Mouse (Mus musculus): ENCODE results near the gene Ccdc47. TPM values are rescaled to one million over a fixed set of nuclear protein-coding genes. Genes with fewer than 3 reads are reported as not detected.

Gene Ccdc47
- polyA plus RNA-seq, 1 experiment from 2014 or later, result 101 TPM

DNA sequence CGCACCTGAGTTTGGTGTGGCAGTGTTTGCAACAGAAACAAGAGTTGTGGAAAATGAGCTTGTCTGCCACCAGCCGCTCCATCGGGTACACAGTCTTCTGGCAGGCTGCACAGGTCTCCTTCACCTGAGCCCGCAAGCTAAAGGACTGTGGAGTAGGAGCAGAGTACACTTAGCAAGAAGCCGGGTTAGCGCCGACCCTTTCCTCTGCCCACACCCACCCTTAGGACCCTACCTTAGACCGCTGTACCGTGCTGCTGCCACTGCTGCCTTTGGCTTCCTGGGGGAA lies 57.3 kb downstream of the Ccdc47 start:
- Histone ChIP-seq H3K4me1 (replicated peaks) (peaks cover 46% of the 10 kb centered on the region), H3K9me3 (no peaks in the 10 kb centered on the region), H3K36me3 (peaks cover 20% of the 10 kb centered on the region), H3K4me3 (peak overlapping the region; percentile 81), H3K4me2 (peak overlapping the region; percentile 92), H3K9ac (peak overlapping the region; percentile 92), H3K27me3 (no peaks in the 10 kb centered on the region), H3K27ac (replicated peaks) (peak overlapping the region; percentile 98)
- peak; percentile 16; the same call in 1 of the 2 replicates for ATAC-seq (ENCODE audit: low FRiP score, low read depth)
- WGBS, result 35% methylated on average over 9 of the region's 9 CpGs

GRCm38 (mm10) chr11:106158081-106158929 lies 57.8 kb downstream of the Ccdc47 start:
- ATAC-seq (ENCODE audit: low FRiP score, low read depth), result no peak
- Histone ChIP-seq H3K9ac (peak overlapping the region; percentile 92), H3K9me3 (no peaks in the 10 kb centered on the region), H3K27ac (replicated peaks) (peak overlapping the region; percentile 98), H3K4me1 (replicated peaks) (peaks cover 46% of the 10 kb centered on the region), H3K4me3 (peak overlapping the region; percentile 81), H3K36me3 (peaks cover 21% of the 10 kb centered on the region), H3K27me3 (no peaks in the 10 kb centered on the region), H3K4me2 (peak overlapping the region; percentile 92)
- 64% methylated on average over 14 of the region's 14 CpGs for WGBS

GRCm38 (mm10) chr11:106157154-106157553 lies 59.0 kb downstream of the Ccdc47 start:
- ATAC-seq (ENCODE audit: low FRiP score, low read depth), result no peak
- Histone ChIP-seq H3K9me3 (no peaks in the 10 kb centered on the region), H3K27me3 (no peaks in the 10 kb centered on the region), H3K9ac (no peak overlapping the region), H3K36me3 (peaks cover 25% of the 10 kb centered on the region), H3K4me2 (no peak overlapping the region), H3K4me3 (no peak overlapping the region), H3K4me1 (replicated peaks) (peaks cover 46% of the 10 kb centered on the region), H3K27ac (replicated peaks) (no peak overlapping the region)
- 90% methylated on average over 7 of the region's 7 CpGs for WGBS

DNA sequence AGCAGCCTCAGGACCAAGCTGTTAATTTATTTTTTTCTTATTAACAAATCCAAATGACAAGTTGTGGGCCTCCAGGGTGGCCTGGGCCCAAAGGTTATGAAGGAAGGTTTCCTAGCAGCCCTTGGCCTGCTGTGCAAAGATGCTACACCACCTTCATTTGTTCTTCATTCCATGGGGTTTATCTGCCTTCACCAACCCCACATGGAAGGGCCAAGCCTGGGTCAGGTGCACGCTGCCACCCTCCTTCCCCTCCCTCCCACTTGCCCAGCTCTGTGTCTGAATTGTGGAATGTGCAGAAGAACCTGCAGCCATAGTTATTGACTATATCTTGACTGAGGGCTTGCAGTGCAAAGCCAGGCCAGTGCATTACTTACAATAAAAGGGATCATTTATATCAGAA lies 59.9 kb downstream of the Ccdc47 start:
- Histone ChIP-seq H3K4me3 (no peak overlapping the region), H3K36me3 (peaks cover 34% of the 10 kb centered on the region), H3K9me3 (no peaks in the 10 kb centered on the region), H3K27me3 (no peaks in the 10 kb centered on the region), H3K4me1 (replicated peaks) (peaks cover 39% of the 10 kb centered on the region), H3K4me2 (no peak overlapping the region), H3K27ac (replicated peaks) (no peak overlapping the region), H3K9ac (no peak overlapping the region)
- 91% methylated on average over 1 of the region's 1 CpGs for WGBS
- ATAC-seq (ENCODE audit: low FRiP score, low read depth), result no peak

- no peak overlapping the region for H3K9ac ChIP-seq
- H3K4me2 ChIP-seq, result no peak overlapping the region
- ATAC-seq (ENCODE audit: low FRiP score, low read depth), result no peak
- H3K4me3 ChIP-seq, result no peak overlapping the region
- 68% methylated on average over 3 of the region's 3 CpGs for WGBS
- peaks cover 39% of the 10 kb centered on the region for H3K36me3 ChIP-seq
- H3K4me1 ChIP-seq (replicated peaks), result peaks cover 34% of the 10 kb centered on the region
- H3K9me3 ChIP-seq, result no peaks in the 10 kb centered on the region
- no peak overlapping the region for H3K27ac ChIP-seq (replicated peaks)
- H3K27me3 ChIP-seq, result no peaks in the 10 kb centered on the region
These were observed 60.4 kb downstream of the Ccdc47 start for GRCm38 (mm10) chr11:106155761-106156160.

DNA sequence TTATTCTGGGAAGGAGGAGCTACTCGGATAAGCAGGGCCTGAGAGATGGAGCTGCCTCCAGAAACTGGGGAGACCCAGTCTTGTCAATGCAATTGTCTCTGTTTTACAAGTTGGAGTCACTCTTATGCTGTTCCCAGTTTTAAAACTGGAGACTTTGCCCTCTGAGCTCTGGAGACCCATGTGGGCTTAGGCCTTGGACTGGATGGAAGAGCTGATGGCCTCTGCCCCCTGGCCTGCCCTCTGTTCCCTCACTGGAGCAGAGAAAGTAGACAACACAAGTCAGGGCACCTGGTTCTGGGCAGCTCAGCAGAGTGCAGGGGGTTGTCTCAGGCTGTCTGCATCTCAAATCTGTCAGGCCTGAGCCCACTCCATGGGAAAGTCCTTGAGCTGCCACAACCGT lies 61.4 kb downstream of the Ccdc47 start:
- ATAC-seq (ENCODE audit: low FRiP score, low read depth), result no peak
- H3K4me3 ChIP-seq, result no peak overlapping the region
- no peak overlapping the region for H3K9ac ChIP-seq
- 69% methylated on average over 2 of the region's 2 CpGs for WGBS
- no peak overlapping the region for H3K4me2 ChIP-seq
- no peaks in the 10 kb centered on the region for H3K9me3 ChIP-seq
- no peaks in the 10 kb centered on the region for H3K27me3 ChIP-seq
- H3K4me1 ChIP-seq (replicated peaks), result peaks cover 29% of the 10 kb centered on the region
- H3K36me3 ChIP-seq, result peaks cover 49% of the 10 kb centered on the region
- no peak overlapping the region for H3K27ac ChIP-seq (replicated peaks)

DNA sequence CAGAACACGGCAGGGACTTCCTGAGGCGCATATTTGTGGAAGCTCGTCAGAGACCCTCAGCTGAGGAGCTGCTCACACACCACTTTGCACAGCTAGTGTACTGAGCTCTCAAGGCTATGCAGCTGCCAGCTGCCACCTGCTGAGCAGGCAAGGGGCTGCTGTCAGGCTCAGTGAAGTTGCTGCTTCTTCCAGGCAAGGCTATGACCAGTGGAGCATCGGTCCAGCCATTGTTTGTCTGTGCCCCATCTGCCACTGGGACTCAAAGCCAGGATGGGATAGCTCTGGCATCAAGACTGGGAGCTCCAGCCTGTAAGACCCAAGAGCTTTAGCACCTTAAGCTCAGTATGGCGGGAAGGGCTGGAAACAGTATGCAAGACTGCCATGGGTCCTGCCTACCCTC lies 62.1 kb downstream of the Ccdc47 start:
- Histone ChIP-seq H3K4me3 (no peak overlapping the region), H3K9me3 (no peaks in the 10 kb centered on the region), H3K4me1 (replicated peaks) (peaks cover 26% of the 10 kb centered on the region), H3K36me3 (peaks cover 52% of the 10 kb centered on the region), H3K9ac (no peak overlapping the region), H3K4me2 (no peak overlapping the region), H3K27ac (replicated peaks) (no peak overlapping the region), H3K27me3 (no peaks in the 10 kb centered on the region)
- ATAC-seq (ENCODE audit: low FRiP score, low read depth), result no peak
- WGBS, result 64% methylated on average over 5 of the region's 5 CpGs

DNA sequence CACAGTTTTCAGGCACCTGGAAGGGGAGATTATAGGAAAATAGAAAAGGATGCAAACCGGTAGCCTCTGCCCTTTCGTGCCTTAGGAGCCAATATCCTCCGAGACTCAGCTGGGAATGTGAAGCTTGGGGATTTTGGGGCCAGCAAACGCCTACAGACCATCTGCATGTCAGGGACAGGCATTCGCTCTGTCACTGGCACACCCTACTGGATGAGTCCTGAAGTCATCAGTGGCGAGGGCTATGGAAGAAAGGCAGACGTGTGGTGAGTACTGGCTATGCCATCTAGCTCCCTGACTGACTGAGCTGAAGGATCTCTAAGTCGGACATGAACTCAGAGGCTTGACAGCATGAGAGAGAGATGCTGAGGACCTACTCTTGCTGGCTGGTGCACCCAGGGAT lies 64.0 kb downstream of the Ccdc47 start:
- Histone ChIP-seq H3K9me3 (no peaks in the 10 kb centered on the region), H3K27ac (replicated peaks) (no peak overlapping the region), H3K4me2 (no peak overlapping the region), H3K4me3 (no peak overlapping the region), H3K9ac (no peak overlapping the region), H3K4me1 (replicated peaks) (peaks cover 13% of the 10 kb centered on the region; the same call in 1 of the 2 replicates), H3K27me3 (no peaks in the 10 kb centered on the region), H3K36me3 (peaks cover 68% of the 10 kb centered on the region)
- ATAC-seq (ENCODE audit: low FRiP score, low read depth), result no peak
- WGBS, result 75% methylated on average over 8 of the region's 8 CpGs

- no peak for ATAC-seq (ENCODE audit: low FRiP score, low read depth)
- Histone ChIP-seq H3K4me1 (replicated peaks) (peaks cover 6% of the 10 kb centered on the region; the same call in 1 of the 2 replicates), H3K4me2 (no peak overlapping the region), H3K9me3 (no peaks in the 10 kb centered on the region), H3K4me3 (no peak overlapping the region), H3K9ac (no peak overlapping the region), H3K36me3 (peaks cover 64% of the 10 kb centered on the region), H3K27me3 (no peaks in the 10 kb centered on the region), H3K27ac (replicated peaks) (no peak overlapping the region)
- WGBS, result 95% methylated on average over 3 of the region's 3 CpGs
These were observed 64.9 kb downstream of the Ccdc47 start for GRCm38 (mm10) chr11:106151219-106151618.

Other genes starting within 250 kb of the Ccdc47 start
- gene Ace, start 248.4 kb downstream of the Ccdc47 start, polyA plus RNA-seq (2015; fragmentation: Nextera tagmentation; extraction: Ambion mirVana), result 6.1 and 8.0 TPM in 2 replicates
- not detected in 2 replicates for gene Ace3, start 221.7 kb downstream of the Ccdc47 start, polyA plus RNA-seq (2015; fragmentation: Nextera tagmentation; extraction: Ambion mirVana)
- 2.2 and 2.5 TPM in 2 replicates for gene Kcnh6, start 208.2 kb downstream of the Ccdc47 start, polyA plus RNA-seq (2015; fragmentation: Nextera tagmentation; extraction: Ambion mirVana)
- gene Dcaf7, start 179.5 kb downstream of the Ccdc47 start, polyA plus RNA-seq (2015; fragmentation: Nextera tagmentation; extraction: Ambion mirVana), result 154 and 158 TPM in 2 replicates
- 7.1 and 7.6 TPM in 2 replicates for gene Taco1, start 150.3 kb downstream of the Ccdc47 start, polyA plus RNA-seq (2015; fragmentation: Nextera tagmentation; extraction: Ambion mirVana)
- 13.2 and 14.1 TPM in 2 replicates for gene Map3k3, start 131.7 kb downstream of the Ccdc47 start, polyA plus RNA-seq (2015; fragmentation: Nextera tagmentation; extraction: Ambion mirVana)
- gene Gm10840, start 55.5 kb downstream of the Ccdc47 start, polyA plus RNA-seq (2015; fragmentation: Nextera tagmentation; extraction: Ambion mirVana), result 0.65 TPM in 1 of 2 replicates, not detected in the other
- gene Limd2, start 55.5 kb downstream of the Ccdc47 start, polyA plus RNA-seq (2015; fragmentation: Nextera tagmentation; extraction: Ambion mirVana), result 162 and 167 TPM in 2 replicates
- gene Strada, start 14.2 kb downstream of the Ccdc47 start, polyA plus RNA-seq (2015; fragmentation: Nextera tagmentation; extraction: Ambion mirVana), result 27.9 and 28.7 TPM in 2 replicates
- 77.9 and 81.9 TPM in 2 replicates for gene Ddx42, start 582 bp upstream of the Ccdc47 start, polyA plus RNA-seq (2015; fragmentation: Nextera tagmentation; extraction: Ambion mirVana)
- 35.4 and 36.0 TPM in 2 replicates for gene Ftsj3, start 39.7 kb upstream of the Ccdc47 start, polyA plus RNA-seq (2015; fragmentation: Nextera tagmentation; extraction: Ambion mirVana)
- 299 and 305 TPM in 2 replicates for gene Psmc5, start 39.8 kb upstream of the Ccdc47 start, polyA plus RNA-seq (2015; fragmentation: Nextera tagmentation; extraction: Ambion mirVana)
- gene Smarcd2, start 56.6 kb upstream of the Ccdc47 start, polyA plus RNA-seq (2015; fragmentation: Nextera tagmentation; extraction: Ambion mirVana), result 11.6 and 13.3 TPM in 2 replicates
- gene Tcam1, start 60.3 kb upstream of the Ccdc47 start, polyA plus RNA-seq (2015; fragmentation: Nextera tagmentation; extraction: Ambion mirVana), result 0.14 and 0.18 TPM in 2 replicates
- gene Gh, start 85.5 kb upstream of the Ccdc47 start, polyA plus RNA-seq (2015; fragmentation: Nextera tagmentation; extraction: Ambion mirVana), result not detected in 2 replicates
- gene Cd79b, start 98.4 kb upstream of the Ccdc47 start, polyA plus RNA-seq (2015; fragmentation: Nextera tagmentation; extraction: Ambion mirVana), result 1.2 and 1.4 TPM in 2 replicates
- not detected in 2 replicates for gene Scn4a, start 136.9 kb upstream of the Ccdc47 start, polyA plus RNA-seq (2015; fragmentation: Nextera tagmentation; extraction: Ambion mirVana)
- gene Prr29, start 149.1 kb upstream of the Ccdc47 start, polyA plus RNA-seq (2015; fragmentation: Nextera tagmentation; extraction: Ambion mirVana), result not detected in 2 replicates
- 13.0 and 17.2 TPM in 2 replicates for gene Icam2, start 171.7 kb upstream of the Ccdc47 start, polyA plus RNA-seq (2015; fragmentation: Nextera tagmentation; extraction: Ambion mirVana)

Measured in hindbrain, embryonic 15.5 days (tissue).